Mouse (Mus musculus) myocyte (in vitro differentiated cells): Measurements from ENCODE around the gene Kalrn.

Source experiments
- E2F4 ChIP-seq: IDR thresholded peaks from one replicate; pipeline ENCODE4 v1.6.1; 2011; ENCODE audit warnings: mild to moderate bottlenecking, control low read depth, moderate library complexity; ENCODE audit not compliant: insufficient read depth
- MAX ChIP-seq: IDR thresholded peaks from one replicate; pipeline ENCODE4 v1.6.1; 2011; ENCODE audit warnings: low read depth, mild to moderate bottlenecking, control low read depth
- MYOD1 ChIP-seq, 3 experiments: IDR thresholded peaks; one replicate each; pipeline ENCODE4 v1.6.1; 2011; ENCODE audit warnings: control low read depth in 2 of 3, low read depth in 2 of 3, mild to moderate bottlenecking in 2 of 3, moderate library complexity in 1 of 3; ENCODE audit not compliant: insufficient read length in 2 of 3, control insufficient read depth in 1 of 3
- POLR2AphosphoS2 ChIP-seq: IDR thresholded peaks from one replicate; pipeline ENCODE4 v1.6.1; 2011; ENCODE audit warnings: low read depth, control low read depth; ENCODE audit not compliant: insufficient read length
- TCF12 ChIP-seq: IDR thresholded peaks from one replicate; pipeline ENCODE4 v1.6.1; 2011; ENCODE audit warnings: mild to moderate bottlenecking, control low read depth; ENCODE audit not compliant: poor library complexity, insufficient read depth, severe bottlenecking

DNA sequence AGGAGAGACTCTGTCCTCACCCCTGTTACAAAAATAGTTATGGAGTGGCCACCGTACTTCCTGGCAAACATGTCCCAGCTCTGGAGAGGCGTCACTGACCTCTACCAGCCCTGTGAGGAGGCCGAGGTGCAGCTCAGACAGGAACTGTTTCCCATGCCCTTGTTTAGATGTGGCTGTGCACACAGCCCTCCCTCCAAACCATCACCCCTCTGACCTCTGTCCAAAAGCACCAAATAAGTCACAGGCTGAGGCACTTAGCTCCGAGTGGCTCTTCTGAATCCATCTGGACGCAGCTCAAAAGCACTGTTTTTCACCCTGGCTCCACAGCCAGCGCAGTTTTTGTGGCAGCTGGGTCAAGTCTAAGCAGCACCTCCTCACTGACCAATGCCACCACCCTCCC is 220.6 kb downstream of the Kalrn start:
- TF ChIP-seq MYOD1 (IDR thresholded peaks at IDR 0.05; ENCODE audit: control insufficient read depth in 1 of 3, insufficient read length in 2 of 3, low read depth in 2 of 3) (no peak), TCF12 (no peak), POLR2AphosphoS2 (no peak), MAX (no peak), E2F4 (no peak)
